Mouse (Mus musculus) right cerebral cortex, postnatal 10 days (tissue): Measurements from ENCODE around the gene Cdh18.

ENCODE experiments used
- DNase-seq, 2 experiments: peaks; one replicate each; pipeline ENCODE4 v3.0.0; 2021; ENCODE audit warnings: low spot score in 2 of 2

The Cdh18 gene

GRCm38 (mm10) chr15:23453331-23453730, 904.5 kb downstream of the Cdh18 start:
- no peak for DNase-seq

DNA sequence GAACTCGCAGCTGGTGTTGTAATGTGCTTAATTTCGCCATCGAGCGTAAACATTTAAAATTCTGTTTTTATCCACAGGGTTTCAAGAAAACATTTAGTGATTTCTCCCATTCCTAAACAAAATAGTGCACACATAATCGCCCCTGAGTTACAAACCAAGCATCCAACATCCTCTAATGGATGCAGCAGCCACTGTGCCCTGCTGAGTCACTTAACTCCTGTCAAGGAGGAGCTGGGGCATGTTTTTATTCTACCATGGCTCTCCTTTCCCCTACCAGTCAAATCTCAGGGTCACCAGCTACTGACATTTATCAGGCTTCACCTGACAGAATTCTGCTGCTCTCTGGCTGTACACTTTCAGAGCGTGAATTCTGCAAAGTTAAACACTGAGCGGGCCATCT, 906.5 kb downstream of the Cdh18 start:
- no peak for DNase-seq

DNA sequence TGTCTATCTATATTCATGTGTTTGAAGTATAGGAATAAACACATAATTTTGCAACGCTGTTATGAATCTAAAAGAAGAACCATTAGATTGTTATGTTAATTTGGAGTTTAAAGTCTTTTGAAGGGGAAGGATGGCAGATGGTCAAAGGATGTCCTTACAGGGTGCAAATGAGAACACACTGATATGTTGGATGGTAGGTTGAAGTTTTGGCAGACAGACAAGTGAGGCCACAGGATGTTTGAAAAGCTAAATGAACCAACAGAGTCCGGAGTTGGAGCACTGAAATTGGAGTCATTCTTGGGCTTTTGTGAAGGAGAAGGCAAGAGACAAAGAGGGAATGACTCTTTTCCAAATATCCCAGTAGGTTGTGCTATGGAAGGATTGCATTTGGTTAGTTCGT, 908.6 kb downstream of the Cdh18 start:
- DNase-seq: no peak

DNA sequence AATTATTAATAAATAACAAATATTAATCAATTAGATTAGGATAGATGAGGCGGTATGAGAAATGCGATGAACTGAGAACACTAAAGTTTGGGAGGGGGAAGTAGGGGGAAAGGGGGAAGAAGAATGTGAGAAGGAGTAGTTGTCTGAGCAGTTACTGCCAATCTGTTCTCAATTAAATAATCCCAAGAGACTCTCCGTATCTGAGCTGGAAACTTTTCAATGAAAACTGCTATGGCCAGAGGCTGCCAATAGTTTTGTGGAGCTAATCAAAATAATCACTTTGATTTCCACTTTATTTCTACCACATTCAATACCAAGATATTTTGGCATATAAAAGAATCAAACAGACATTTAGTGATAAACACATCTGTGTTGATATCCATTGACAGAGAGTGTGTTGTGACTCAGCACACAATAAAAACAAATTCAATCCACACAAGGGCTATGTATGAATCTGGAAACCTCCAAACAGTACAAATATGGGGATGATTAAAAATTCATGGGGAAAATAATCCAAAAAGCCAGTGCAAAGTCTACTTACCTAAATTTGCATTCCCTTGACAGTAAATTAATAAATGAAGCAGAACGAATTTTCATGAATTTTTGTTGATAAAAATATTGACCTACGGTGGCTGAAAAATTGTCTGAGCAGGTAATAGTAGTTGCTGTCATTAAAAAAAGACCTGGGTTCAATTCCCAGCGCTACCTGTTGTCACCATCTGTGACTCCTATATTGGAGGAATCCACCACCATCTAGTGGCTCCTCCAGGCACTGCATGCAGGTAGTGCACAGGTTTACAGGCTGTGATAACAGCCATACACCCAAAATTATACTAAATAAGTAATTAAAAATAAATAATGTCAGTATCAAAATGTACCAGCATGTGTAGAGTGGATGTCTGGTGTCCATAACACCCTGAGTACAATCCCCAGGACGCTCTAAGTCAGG, 922.0 kb downstream of the Cdh18 start:
- DNase-seq: no peak

- DNase-seq: no peak
Observed at GRCm38 (mm10) chr15:23486306-23486705, 937.5 kb downstream of the Cdh18 start.

GRCm38 (mm10) chr15:23506480-23506879, 957.7 kb downstream of the Cdh18 start:
- DNase-seq: no peak

- no peak for DNase-seq
Observed at GRCm38 (mm10) chr15:23509694-23510093, 960.9 kb downstream of the Cdh18 start.

GRCm38 (mm10) chr15:23515786-23516185, 967.0 kb downstream of the Cdh18 start:
- no peak for DNase-seq

GRCm38 (mm10) chr15:23518079-23518478, 969.3 kb downstream of the Cdh18 start:
- no peak for DNase-seq
